17 mouse cellular contexts compared by ENCODE assay signal in the genomic region with DNA sequence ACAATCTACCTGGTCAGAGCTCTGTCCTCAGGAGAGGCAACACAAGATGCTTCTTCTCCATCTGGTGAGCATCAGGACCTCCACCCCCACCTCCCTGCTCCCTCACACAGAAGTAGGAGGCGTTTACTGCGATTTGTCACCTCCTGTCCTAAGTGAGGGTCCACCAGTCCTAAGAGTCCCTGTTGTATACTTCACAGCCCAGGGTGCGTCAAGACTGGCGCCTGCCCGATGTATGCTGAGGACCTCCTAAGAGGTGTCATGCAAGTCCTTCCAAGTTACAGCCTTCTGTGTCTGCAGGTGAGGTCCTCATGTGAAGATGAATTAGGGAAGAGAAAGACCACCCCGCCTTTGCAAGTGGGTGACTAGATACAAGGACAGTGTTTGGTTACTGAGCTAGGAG.
"Had no signal": no experiment of that assay in that cellular context is flagged by ENCODE, and none has a peak within 500 bp of the region (broad histone marks: within the 10 kb centered on the region; RNA-seq: fewer than 3 reads in every experiment).

No protein-coding gene starts in this region.

- H3K27me3 ChIP-seq: lung, embryonic 15.5 days; midbrain, embryonic 12.5 days; midbrain, embryonic 15.5 days; neural tube, embryonic 12.5 days; stomach, embryonic 15.5 days had no signal

- H3K9me3 ChIP-seq: lung, embryonic 15.5 days; midbrain, embryonic 12.5 days; midbrain, embryonic 15.5 days; neural tube, embryonic 12.5 days; stomach, embryonic 15.5 days had no signal

- ATAC-seq: liver, postnatal 0 days; lung, postnatal 0 days; midbrain, embryonic 15.5 days had no signal

- H3K4me3 ChIP-seq: lung, embryonic 15.5 days; megakaryocyte, embryonic 14.5 days; midbrain, embryonic 12.5 days; midbrain, embryonic 15.5 days; neural tube, embryonic 12.5 days; stomach, embryonic 15.5 days had no signal

- H3K27ac ChIP-seq: lung, embryonic 15.5 days; macrophage; midbrain, embryonic 12.5 days; midbrain, embryonic 15.5 days; neural tube, embryonic 12.5 days; stomach, embryonic 15.5 days; stomach, postnatal 0 days had no signal

- DNase-seq: liver, postnatal 0 days; lung, adult 2 months; lung, postnatal 14 days; lung, postnatal 36 days; right cerebral cortex, postnatal 14 days; thymus, adult 2 months; thymus, postnatal 25 days; thymus, postnatal 4 days had no signal

- H3K4me2 ChIP-seq: lung, embryonic 15.5 days; midbrain, embryonic 12.5 days; midbrain, embryonic 15.5 days; neural tube, embryonic 12.5 days; stomach, embryonic 15.5 days had no signal

- H3K4me1 ChIP-seq: lung, embryonic 15.5 days; megakaryocyte, embryonic 14.5 days; midbrain, embryonic 12.5 days; midbrain, embryonic 15.5 days; neural tube, embryonic 12.5 days; stomach, embryonic 15.5 days had no signal

- H3K36me3 ChIP-seq: lung, embryonic 15.5 days; midbrain, embryonic 12.5 days; midbrain, embryonic 15.5 days; neural tube, embryonic 12.5 days; stomach, embryonic 15.5 days had no signal

- H3K9ac ChIP-seq: liver, postnatal 0 days; lung, embryonic 15.5 days; midbrain, embryonic 12.5 days; midbrain, embryonic 15.5 days; neural tube, embryonic 12.5 days; stomach, embryonic 15.5 days had no signal
